Mouse (Mus musculus): ENCODE data around the gene Mast1. TPM values are rescaled to one million over a fixed set of nuclear protein-coding genes. Genes with fewer than 3 reads are reported as not detected.

The Mast1 gene
- polyA plus RNA-seq (2016; fragmentation: Nextera tagmentation; extraction: Ambion mirVana), result 0.33 and 0.60 TPM in 2 replicates

DNA sequence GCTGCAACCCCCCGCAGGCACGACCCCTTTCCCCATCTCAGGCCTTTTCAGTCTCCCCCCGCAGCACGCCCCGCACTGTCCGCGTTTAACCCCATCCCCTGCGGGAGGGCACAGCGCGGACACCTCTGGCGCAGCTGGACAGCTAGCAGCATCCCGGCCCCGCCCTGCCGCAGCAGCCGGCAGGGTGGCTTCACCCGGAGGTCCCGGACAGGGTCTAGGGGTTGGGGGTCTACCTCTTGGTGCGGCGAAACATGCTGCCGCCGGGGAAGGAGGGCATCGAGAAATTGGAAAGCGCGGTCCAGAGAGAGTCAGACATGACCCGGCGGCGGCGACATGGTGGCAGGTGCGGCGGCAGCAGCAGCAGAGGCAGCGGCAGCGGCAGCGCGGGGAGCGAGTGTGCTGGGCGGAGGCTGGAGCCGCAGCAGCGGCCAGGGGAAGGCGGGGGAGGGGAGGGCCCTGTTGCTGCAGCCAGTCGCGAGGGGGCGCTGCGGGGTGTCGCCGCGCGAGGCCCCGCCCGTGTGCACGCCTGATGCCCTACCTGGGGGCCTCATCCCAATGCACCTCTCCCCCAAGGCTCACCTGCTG lies at the start of gene Mast1:
TSS of gene Mast1 (minus strand) at position 398 of the 585 bp plus-strand sequence.
- Histone ChIP-seq H3K9ac (replicated peaks) (peak within 1 kb of the TSS; percentile 52), H3K27me3 (peaks cover 89% of the 10 kb centered on the region), H3K4me2 (peak within 1 kb of the TSS; percentile 80), H3K4me1 (replicated peaks) (peaks cover 24% of the 10 kb centered on the region), H3K9me3 (no peaks in the 10 kb centered on the region), H3K27ac (no peak within 1 kb of the TSS), H3K4me3 (replicated peaks) (peak within 1 kb of the TSS; percentile 46), H3K36me3 (no peaks in the 10 kb centered on the region)
- WGBS, result under 1% methylated on average over 48 of the region's 50 CpGs
- peak; percentile 34 for ATAC-seq (ENCODE audit: insufficient number of reproducible peaks, insufficient read depth, low FRiP score, low TSS enrichment, low read depth)

GRCm38 (mm10) chr8:84986379-84986945 lies 49.3 kb upstream of the Mast1 start:
- no peaks in the 10 kb centered on the region for H3K36me3 ChIP-seq
- H3K9ac ChIP-seq (replicated peaks), result no peak overlapping the region; the same call in 1 of the 2 replicates
- 34% methylated on average over 8 of the region's 8 CpGs for WGBS
- peak overlapping the region; percentile 53 for H3K4me3 ChIP-seq (replicated peaks)
- H3K9me3 ChIP-seq, result no peaks in the 10 kb centered on the region
- peaks cover 14% of the 10 kb centered on the region for H3K27me3 ChIP-seq
- no peak for ATAC-seq (ENCODE audit: insufficient number of reproducible peaks, insufficient read depth, low FRiP score, low TSS enrichment, low read depth)
- H3K4me2 ChIP-seq, result peak overlapping the region; percentile 99
- H3K4me1 ChIP-seq (replicated peaks), result peaks cover 44% of the 10 kb centered on the region
- H3K27ac ChIP-seq, result peak overlapping the region; percentile 53; the same call in 1 of the 2 replicates

DNA sequence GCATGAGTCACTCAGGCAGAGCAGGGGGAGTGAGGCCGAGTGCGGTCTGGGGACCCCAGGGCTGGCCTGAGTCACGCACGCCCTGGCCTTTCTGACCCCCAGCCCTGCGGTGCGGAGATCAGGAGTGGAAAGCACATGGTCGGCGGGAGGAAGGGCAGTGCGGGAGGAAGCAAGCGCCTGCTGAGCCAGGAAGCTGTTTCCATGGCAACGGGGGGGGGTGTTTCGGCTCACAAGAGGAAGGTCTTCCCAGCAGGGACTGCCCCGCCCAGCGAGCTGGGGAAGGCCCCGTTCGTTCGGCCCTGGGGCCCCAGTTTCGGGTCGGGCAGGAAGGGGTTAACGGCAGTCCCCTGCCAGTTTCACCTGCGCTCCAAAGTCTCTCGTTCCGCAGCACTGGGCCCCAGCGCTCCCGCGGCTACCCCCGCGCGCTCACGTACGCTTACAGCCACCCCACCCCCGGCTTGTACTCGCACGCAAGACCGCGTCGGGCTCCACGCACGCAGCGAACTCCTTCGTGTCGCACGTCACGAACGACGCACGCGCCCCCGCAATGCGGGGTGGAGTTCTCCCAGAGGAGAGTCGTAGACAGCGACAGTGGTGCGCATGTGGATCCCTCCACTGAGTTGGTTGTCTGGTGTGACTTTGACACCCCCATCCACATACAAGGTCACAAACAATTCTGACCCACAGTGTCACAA lies 48.7 kb upstream of the Mast1 start:
- peak overlapping the region; percentile 58 for H3K9ac ChIP-seq (replicated peaks)
- peaks cover 45% of the 10 kb centered on the region for H3K4me1 ChIP-seq (replicated peaks)
- H3K27me3 ChIP-seq, result peaks cover 14% of the 10 kb centered on the region
- H3K4me2 ChIP-seq, result peak overlapping the region; percentile 99
- no peaks in the 10 kb centered on the region for H3K36me3 ChIP-seq
- H3K27ac ChIP-seq, result peak overlapping the region; percentile 53
- ATAC-seq (ENCODE audit: insufficient number of reproducible peaks, insufficient read depth, low FRiP score, low TSS enrichment, low read depth), result no peak
- H3K4me3 ChIP-seq (replicated peaks), result peak overlapping the region; percentile 53
- WGBS, result under 1% methylated on average over 53 of the region's 53 CpGs
- no peaks in the 10 kb centered on the region for H3K9me3 ChIP-seq

DNA sequence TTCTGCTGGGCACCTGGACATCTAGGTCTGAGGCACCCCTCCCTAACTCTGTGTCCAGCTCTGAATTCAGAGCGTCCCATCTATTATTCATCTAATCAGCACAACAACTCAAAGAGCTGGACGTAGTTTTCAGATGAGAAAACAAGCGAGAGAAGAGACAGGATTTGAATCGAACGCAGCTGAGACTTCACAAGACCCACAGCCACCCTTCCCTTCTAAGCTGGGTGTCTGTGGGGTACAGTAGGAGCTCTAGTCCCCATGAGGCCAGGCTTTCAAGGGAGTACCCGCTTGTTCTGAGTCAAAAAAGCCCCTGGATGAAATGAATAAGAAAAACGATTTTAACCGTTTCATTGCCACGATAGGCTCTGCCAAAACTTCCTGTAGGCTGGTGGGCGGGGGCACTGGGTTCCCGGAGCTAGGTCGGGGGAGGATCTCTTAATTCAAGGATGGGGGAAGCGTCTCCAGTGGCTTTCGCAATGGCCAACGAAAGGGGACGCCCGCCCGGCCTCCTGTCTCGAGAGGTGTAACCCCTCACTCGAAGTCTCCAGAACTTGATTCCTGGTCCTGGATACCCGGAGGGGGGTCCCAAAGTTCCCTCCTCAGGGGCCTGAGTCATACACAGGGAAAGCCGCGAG lies 48.0 kb upstream of the Mast1 start:
- ATAC-seq (ENCODE audit: insufficient number of reproducible peaks, insufficient read depth, low FRiP score, low TSS enrichment, low read depth), result no peak
- Histone ChIP-seq H3K27ac (peak overlapping the region; percentile 45), H3K4me3 (replicated peaks) (peak overlapping the region; percentile 53), H3K27me3 (peaks cover 14% of the 10 kb centered on the region), H3K9ac (replicated peaks) (peak overlapping the region; percentile 58), H3K4me2 (peak overlapping the region; percentile 99), H3K4me1 (replicated peaks) (peaks cover 50% of the 10 kb centered on the region), H3K36me3 (no peaks in the 10 kb centered on the region), H3K9me3 (no peaks in the 10 kb centered on the region)
- 1% methylated on average over 23 of the region's 23 CpGs for WGBS

- no peak for ATAC-seq (ENCODE audit: insufficient number of reproducible peaks, insufficient read depth, low FRiP score, low TSS enrichment, low read depth)
- no peaks in the 10 kb centered on the region for H3K9me3 ChIP-seq
- H3K9ac ChIP-seq (replicated peaks), result 0 out of 2 replicates have a peak overlapping the region, but pooled peaks have one; percentile 58
- H3K27ac ChIP-seq, result peak overlapping the region; percentile 45; the same call in 1 of the 2 replicates
- peaks cover 17% of the 10 kb centered on the region for H3K27me3 ChIP-seq
- H3K4me2 ChIP-seq, result peak overlapping the region; percentile 99
- no peaks in the 10 kb centered on the region for H3K36me3 ChIP-seq
- WGBS, result 5% methylated on average over 16 of the region's 16 CpGs
- peaks cover 56% of the 10 kb centered on the region for H3K4me1 ChIP-seq (replicated peaks)
- no peak overlapping the region for H3K4me3 ChIP-seq (replicated peaks)
These were observed 47.3 kb upstream of the Mast1 start for GRCm38 (mm10) chr8:84984294-84985048.

DNA sequence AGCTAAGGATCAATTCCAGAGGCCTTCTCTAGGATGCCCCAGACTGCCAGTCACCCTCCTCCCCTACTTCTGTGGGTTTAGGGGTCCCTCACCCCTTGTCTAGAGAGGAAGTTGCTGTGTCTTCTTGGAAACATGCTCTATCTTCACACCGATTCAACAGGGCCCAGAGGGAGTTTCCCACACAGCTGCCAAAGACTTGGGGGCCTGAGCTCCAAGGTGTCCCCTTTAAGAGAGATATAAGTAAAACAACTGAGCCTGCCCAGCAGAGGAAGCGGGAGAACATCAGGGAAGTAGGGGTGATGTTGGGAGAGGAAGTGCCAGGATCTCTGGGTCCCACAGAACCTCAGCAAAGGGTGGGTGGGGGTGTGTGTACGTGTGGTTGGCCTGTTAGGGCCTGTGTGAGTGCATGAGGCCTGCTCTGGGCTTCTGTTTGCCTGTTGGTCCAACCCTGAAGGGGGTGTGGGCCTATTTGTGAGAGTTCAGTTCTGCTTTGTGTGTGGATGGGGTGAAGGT lies 45.4 kb upstream of the Mast1 start:
- Histone ChIP-seq H3K27me3 (peaks cover 34% of the 10 kb centered on the region), H3K4me1 (replicated peaks) (peaks cover 69% of the 10 kb centered on the region), H3K4me2 (no peak overlapping the region), H3K36me3 (no peaks in the 10 kb centered on the region), H3K9ac (replicated peaks) (no peak overlapping the region), H3K4me3 (replicated peaks) (no peak overlapping the region), H3K9me3 (no peaks in the 10 kb centered on the region), H3K27ac (0 out of 2 replicates have a peak overlapping the region, but pooled peaks have one; percentile 35)
- WGBS, result 66% methylated on average over 3 of the region's 3 CpGs
- no peak for ATAC-seq (ENCODE audit: insufficient number of reproducible peaks, insufficient read depth, low FRiP score, low TSS enrichment, low read depth)

DNA sequence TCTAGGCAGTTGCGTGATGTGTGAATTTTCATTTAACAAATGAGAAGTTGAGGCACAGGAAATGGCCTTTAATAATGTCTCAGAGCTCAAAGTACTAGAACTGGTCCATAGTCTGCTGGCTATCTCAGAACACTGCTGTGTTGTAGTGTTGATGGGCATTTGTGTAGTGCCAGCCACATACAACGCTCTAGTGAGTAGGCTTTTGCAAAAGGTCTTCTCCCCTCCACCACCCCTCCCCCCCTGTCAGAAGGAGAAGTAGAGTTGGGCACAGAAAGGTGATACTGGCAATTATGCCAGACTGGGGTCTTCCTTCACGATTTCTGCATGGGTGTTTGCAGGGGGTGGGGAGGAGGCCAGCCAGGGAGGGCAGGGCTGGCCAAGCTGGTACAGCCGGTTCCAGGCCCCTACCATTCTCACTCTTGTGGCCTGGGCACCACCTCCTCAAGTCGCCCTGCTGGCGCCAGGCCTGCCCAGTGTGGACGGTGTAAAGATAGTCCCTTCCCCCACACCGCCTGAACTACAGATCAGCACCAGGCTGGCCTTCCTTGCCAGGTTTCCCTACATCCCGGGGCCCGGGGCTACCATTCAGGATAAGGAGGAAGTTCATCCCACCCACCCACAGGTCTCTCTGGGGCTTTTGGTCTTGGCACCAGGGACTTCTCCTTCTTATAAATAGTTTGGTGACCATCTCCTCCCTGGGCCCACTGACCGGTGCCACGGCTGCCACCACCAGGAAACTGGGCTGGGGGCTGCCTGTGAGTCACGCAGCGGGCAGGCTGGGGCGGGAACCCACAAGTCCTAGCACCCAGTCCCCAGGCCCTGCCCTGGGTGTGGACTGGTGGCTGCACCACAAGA lies 44.7 kb upstream of the Mast1 start:
- 74% methylated on average over 15 of the region's 15 CpGs for WGBS
- H3K9ac ChIP-seq (replicated peaks), result no peak overlapping the region
- H3K4me1 ChIP-seq (replicated peaks), result peaks cover 76% of the 10 kb centered on the region
- H3K27ac ChIP-seq, result no peak overlapping the region
- peaks cover 41% of the 10 kb centered on the region for H3K27me3 ChIP-seq
- H3K4me2 ChIP-seq, result no peak overlapping the region
- no peaks in the 10 kb centered on the region for H3K36me3 ChIP-seq
- no peaks in the 10 kb centered on the region for H3K9me3 ChIP-seq
- no peak for ATAC-seq (ENCODE audit: insufficient number of reproducible peaks, insufficient read depth, low FRiP score, low TSS enrichment, low read depth)
- H3K4me3 ChIP-seq (replicated peaks), result no peak overlapping the region

DNA sequence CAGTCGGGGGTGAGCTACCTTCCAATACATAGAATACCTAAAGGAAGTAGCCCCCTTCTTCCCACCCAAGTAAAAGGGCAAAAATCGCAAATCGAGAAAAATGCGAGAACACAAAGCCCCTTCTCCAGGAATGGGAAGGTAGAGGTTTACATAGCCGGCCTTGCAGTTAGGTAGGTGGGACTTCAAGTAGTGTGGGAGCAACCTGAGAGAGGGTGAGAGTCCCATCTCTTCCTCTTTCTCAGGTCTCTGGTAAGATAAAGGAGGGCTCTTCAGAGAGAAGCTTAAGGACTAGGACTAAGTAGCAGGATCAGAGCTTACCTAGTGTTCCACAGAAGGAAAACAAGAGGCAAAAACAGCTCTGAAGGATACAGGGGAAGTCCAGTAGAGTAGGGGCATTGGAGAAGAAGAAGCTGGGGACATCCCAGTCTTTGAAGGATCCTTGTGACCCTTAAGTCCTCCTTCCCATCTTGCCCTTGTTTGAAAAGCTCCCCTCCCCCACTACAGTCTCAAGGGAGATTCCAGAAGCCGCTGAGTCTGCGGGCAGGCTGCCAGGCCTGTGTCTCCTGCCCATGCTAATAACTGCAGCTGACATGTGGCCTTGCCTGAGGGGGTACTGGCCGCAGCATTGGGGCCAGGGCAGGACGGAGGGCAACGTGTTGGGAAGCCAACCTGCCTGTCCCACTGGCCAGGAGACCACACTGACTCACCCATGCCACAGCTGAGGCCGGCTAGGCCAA lies 43.6 kb upstream of the Mast1 start:
- H3K27me3 ChIP-seq, result peaks cover 37% of the 10 kb centered on the region
- peak overlapping the region; percentile 73 for H3K27ac ChIP-seq
- no peak overlapping the region; the same call in 1 of the 2 replicates for H3K4me3 ChIP-seq (replicated peaks)
- peaks cover 77% of the 10 kb centered on the region for H3K4me1 ChIP-seq (replicated peaks)
- H3K9ac ChIP-seq (replicated peaks), result peak overlapping the region; percentile 57; the same call in 1 of the 2 replicates
- WGBS, result 35% methylated on average over 11 of the region's 11 CpGs
- ATAC-seq (ENCODE audit: insufficient number of reproducible peaks, insufficient read depth, low FRiP score, low TSS enrichment, low read depth), result no peak
- H3K4me2 ChIP-seq, result peak overlapping the region; percentile 99
- H3K9me3 ChIP-seq, result no peaks in the 10 kb centered on the region
- H3K36me3 ChIP-seq, result no peaks in the 10 kb centered on the region

DNA sequence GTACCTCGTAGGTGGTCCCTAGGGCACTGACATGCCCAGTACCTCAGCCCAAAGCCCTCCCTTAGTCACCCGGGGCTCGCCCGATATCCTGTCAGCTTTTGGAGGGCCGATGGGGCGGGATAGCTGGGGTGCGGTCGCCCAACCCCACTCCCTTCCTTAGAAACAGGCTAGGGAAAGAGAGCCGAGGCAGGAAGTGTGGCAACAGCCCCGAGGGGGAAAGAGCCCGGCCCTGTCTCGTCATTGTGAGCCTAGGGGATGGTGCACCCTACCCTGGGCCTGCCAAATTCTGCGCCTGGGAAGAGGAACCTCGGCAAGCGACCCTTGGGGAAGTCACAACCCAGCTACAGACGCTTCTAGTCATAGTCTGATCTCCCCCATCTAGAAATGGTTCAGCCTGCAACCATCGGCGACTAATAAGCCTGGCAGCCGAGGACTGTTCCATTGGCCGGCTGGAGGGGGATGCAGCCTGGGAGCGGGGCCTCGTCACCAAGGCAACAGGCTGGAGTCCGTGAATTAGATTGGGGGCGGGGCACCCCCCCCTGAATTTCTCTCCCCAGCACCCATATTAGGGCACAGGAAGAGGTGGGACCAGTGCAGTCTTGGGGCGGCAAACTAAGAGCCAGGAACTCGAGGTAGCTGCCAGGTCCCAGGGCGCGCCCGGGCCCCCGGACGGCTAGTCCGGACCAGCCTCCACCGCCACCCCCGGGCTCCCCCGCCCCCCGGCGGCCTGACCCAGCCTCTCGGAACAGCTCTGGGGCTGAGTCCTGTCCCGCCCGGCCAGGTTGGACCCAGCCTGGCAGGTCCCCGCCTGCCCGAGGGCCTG lies 42.7 kb upstream of the Mast1 start:
- peak overlapping the region; percentile 73 for H3K27ac ChIP-seq
- H3K4me1 ChIP-seq (replicated peaks), result peaks cover 74% of the 10 kb centered on the region
- peak overlapping the region; percentile 57 for H3K9ac ChIP-seq (replicated peaks)
- peaks cover 30% of the 10 kb centered on the region for H3K27me3 ChIP-seq
- peak; percentile 11 for ATAC-seq (ENCODE audit: insufficient number of reproducible peaks, insufficient read depth, low FRiP score, low TSS enrichment, low read depth)
- WGBS, result 2% methylated on average over 42 of the region's 42 CpGs
- peak overlapping the region; percentile 99 for H3K4me2 ChIP-seq
- no peaks in the 10 kb centered on the region for H3K9me3 ChIP-seq
- peak overlapping the region; percentile 38 for H3K4me3 ChIP-seq (replicated peaks)
- peaks cover 7% of the 10 kb centered on the region; the same call in 1 of the 2 replicates for H3K36me3 ChIP-seq
